Mouse (Mus musculus): ENCODE data around the gene Timp4. TPM values are rescaled to one million over a fixed set of nuclear protein-coding genes. Genes with fewer than 3 reads are reported as not detected.

Gene Timp4
- total and polyA plus RNA-seq, 3 experiments: not detected

- Histone ChIP-seq H3K36me3 (ENCODE audit: control insufficient read depth in 1 of 2, insufficient read depth in 2 of 2, low read length in 2 of 2) (no peaks in the 10 kb centered on the region), H3K4me1 (ENCODE audit: control insufficient read depth in 1 of 2, insufficient read depth in 2 of 2, low read length in 2 of 2) (no peaks in the 10 kb centered on the region), H3K9ac (ENCODE audit: control insufficient read depth, low read depth, low read length, poor library complexity, severe bottlenecking) (no peak overlapping the region), H3K4me3 (ENCODE audit: control insufficient read depth in 1 of 2, insufficient read depth in 1 of 2, low read depth in 2 of 2, low read length in 2 of 2) (no peak overlapping the region), H3K79me2 (ENCODE audit: control insufficient read depth, insufficient read depth, low read length, poor library complexity) (no peaks in the 10 kb centered on the region), H3K27ac (ENCODE audit: control insufficient read depth, low read depth, low read length) (no peak overlapping the region), H3K27me3 (ENCODE audit: control insufficient read depth in 1 of 2, insufficient read depth in 2 of 2, low read length in 2 of 2) (peaks cover 0 to 2% of the 10 kb centered on the region in 2 experiments; a peak in 3 of 4 replicates), H3K9me3 (replicated peaks; ENCODE audit: insufficient read depth, low read length) (no peaks in the 10 kb centered on the region)
- DNase-seq (ENCODE audit: low read depth, low spot score): no peak
- TF ChIP-seq SMC3 (IDR thresholded peaks at IDR 0.05; ENCODE audit: low read depth, low read length) (0 out of 2 replicates have a peak, but pooled peaks have one; percentile 9), MYC (IDR thresholded peaks at IDR 0.05; ENCODE audit: low read depth, low read length) (no peak), RAD21 (IDR thresholded peaks at IDR 0.05; ENCODE audit: low read depth, low read length) (no peak; the same call in none of the 2 replicates)
Measured at GRCm38 (mm10) chr6:115244222-115244621, 7.8 kb downstream of the Timp4 start.

GRCm38 (mm10) chr6:115241939-115242338 lies 10.1 kb downstream of the Timp4 start:
- no peak for DNase-seq (ENCODE audit: low read depth, low spot score)
- Histone ChIP-seq H3K4me3 (ENCODE audit: control insufficient read depth in 1 of 2, insufficient read depth in 1 of 2, low read depth in 2 of 2, low read length in 2 of 2) (no peak overlapping the region), H3K27me3 (ENCODE audit: control insufficient read depth in 1 of 2, insufficient read depth in 2 of 2, low read length in 2 of 2) (peaks cover 2% of the 10 kb centered on the region in 2 experiments), H3K79me2 (ENCODE audit: control insufficient read depth, insufficient read depth, low read length, poor library complexity) (no peaks in the 10 kb centered on the region), H3K4me1 (ENCODE audit: control insufficient read depth in 1 of 2, insufficient read depth in 2 of 2, low read length in 2 of 2) (no peaks in the 10 kb centered on the region), H3K9me3 (replicated peaks; ENCODE audit: insufficient read depth, low read length) (no peaks in the 10 kb centered on the region), H3K27ac (ENCODE audit: control insufficient read depth, low read depth, low read length) (no peak overlapping the region), H3K9ac (ENCODE audit: control insufficient read depth, low read depth, low read length, poor library complexity, severe bottlenecking) (no peak overlapping the region), H3K36me3 (ENCODE audit: control insufficient read depth in 1 of 2, insufficient read depth in 2 of 2, low read length in 2 of 2) (no peaks in the 10 kb centered on the region)
- TF ChIP-seq SMC3 (IDR thresholded peaks at IDR 0.05; ENCODE audit: low read depth, low read length): no peak
- no peak for TF ChIP-seq TCF12 (IDR thresholded peaks at IDR 0.05; ENCODE audit: low read depth, low read length)
- TF ChIP-seq NELFE (IDR thresholded peaks at IDR 0.05; ENCODE audit: low read depth, low read length): no peak
- TF ChIP-seq ELF1 (IDR thresholded peaks at IDR 0.05; ENCODE audit: low read depth, low read length): no peak
- no peak for TF ChIP-seq MXI1 (IDR thresholded peaks at IDR 0.05; ENCODE audit: low read depth, low read length)
- TF ChIP-seq POLR2AphosphoS2 (IDR thresholded peaks at IDR 0.05; ENCODE audit: low read length): no peak
- no peak for TF ChIP-seq NRF1 (IDR thresholded peaks at IDR 0.05; ENCODE audit: insufficient read depth, low read depth, low read length, poor library complexity, severe bottlenecking)
- no peak for TF ChIP-seq ZNF384 (IDR thresholded peaks at IDR 0.05; ENCODE audit: low read depth, low read length)
- TF ChIP-seq MAZ (IDR thresholded peaks at IDR 0.05; ENCODE audit: low read depth, low read length): no peak
- no peak for TF ChIP-seq CTCF (IDR thresholded peaks at IDR 0.05 in 2 of 3, conservative IDR thresholded peaks at IDR 0.05 in 1 of 3; ENCODE audit: control insufficient read depth in 1 of 3, insufficient read depth in 1 of 3, low read depth in 2 of 3, low read length in 3 of 3, poor library complexity in 1 of 3, severe bottlenecking in 1 of 3)
- no peak for TF ChIP-seq MAFK (IDR thresholded peaks at IDR 0.05; ENCODE audit: borderline replicate concordance, low read depth, low read length)
- TF ChIP-seq UBTF (IDR thresholded peaks at IDR 0.05; ENCODE audit: borderline replicate concordance, insufficient read depth, low read depth, low read length): no peak
- TF ChIP-seq TBP (IDR thresholded peaks at IDR 0.05; ENCODE audit: low read depth, low read length): no peak
- no peak for TF ChIP-seq MYC (IDR thresholded peaks at IDR 0.05; ENCODE audit: low read depth, low read length)
- TF ChIP-seq GABPA (IDR thresholded peaks at IDR 0.05; ENCODE audit: low read depth, low read length): no peak
- no peak for TF ChIP-seq E2F4 (IDR thresholded peaks at IDR 0.05; ENCODE audit: borderline replicate concordance, low read depth, low read length)
- TF ChIP-seq BHLHE40 (IDR thresholded peaks at IDR 0.05; ENCODE audit: borderline replicate concordance, low read depth, low read length): no peak

Data from MEL (cell line).